Comparison of ENCODE assay signal across 28 mouse cellular contexts in the genomic region with DNA sequence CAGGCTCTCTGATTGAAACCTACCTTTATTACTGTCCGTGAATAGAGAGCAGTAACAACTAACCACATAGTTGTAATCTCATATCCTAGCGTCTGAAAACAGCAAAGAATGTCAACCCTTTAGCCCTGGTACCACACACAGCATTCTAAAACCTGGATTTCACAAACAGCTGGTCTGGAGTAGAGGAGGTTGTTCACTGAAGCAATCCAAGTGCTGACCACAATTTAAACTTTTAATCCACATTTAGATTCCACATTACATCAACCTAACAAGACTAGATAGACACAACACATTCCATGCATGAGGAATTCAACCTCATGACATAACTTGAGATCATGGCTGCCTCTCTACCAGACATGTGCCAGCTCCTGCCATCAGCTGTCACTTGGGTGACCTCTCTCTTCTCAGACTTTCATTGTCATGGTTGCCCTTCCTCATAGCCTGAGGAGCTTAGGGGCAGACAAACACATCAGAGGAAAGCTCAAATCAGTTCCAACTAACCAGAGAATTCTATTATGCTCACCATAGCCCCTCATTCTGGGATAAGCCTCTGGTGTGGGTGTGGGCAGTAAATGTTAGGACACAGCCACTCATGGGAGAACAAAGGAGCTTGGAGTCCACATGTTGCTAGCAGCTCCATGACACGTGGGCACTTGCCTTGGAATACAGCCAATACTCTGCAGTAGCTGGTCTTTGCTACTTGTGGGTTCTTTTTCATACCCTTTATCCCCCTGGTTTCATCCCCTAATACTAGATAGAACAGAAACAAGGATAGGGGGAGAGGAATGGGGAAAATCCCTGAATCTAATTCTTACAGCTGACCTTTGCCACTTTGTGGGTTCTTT. TPM values are rescaled to one million over a fixed set of nuclear protein-coding genes. Genes with fewer than 3 reads are reported as not detected.
A peak's percentile ranks its signal among the peaks of the same experiment; 100 is the strongest.
DNase-seq lines count a peak whose midpoint lies in the region; ATAC-seq and TF ChIP-seq lines count a peak whose summit lies in the region.
"Had no signal": no experiment of that assay in that cellular context is flagged by ENCODE, and none has a peak within 500 bp of the region (broad histone marks: within the 10 kb centered on the region; RNA-seq: fewer than 3 reads in every experiment).

No protein-coding gene starts in this region.

- no peaks in the 10 kb centered on the region for H3K79me3 ChIP-seq in C2C12 (ENCODE audit: low read depth)

- no peak for ATAC-seq in hindbrain, postnatal 0 days
- ATAC-seq in hindbrain, embryonic 13.5 days (ENCODE audit: low FRiP score): no peak
- ATAC-seq: forebrain, embryonic 13.5 days; forebrain, embryonic 16.5 days; hindbrain, embryonic 16.5 days; inflammation-experienced regulatory T-cells, adult 6 months; intestine, embryonic 16.5 days had no signal

- H3K9ac ChIP-seq in hindbrain, postnatal 0 days (replicated peaks; ENCODE audit: low read length): no peak overlapping the region
- H3K9ac ChIP-seq in hindbrain, embryonic 13.5 days: no peak overlapping the region
- H3K9ac ChIP-seq: embryonic facial prominence, embryonic 13.5 days; forebrain, embryonic 13.5 days; hindbrain, embryonic 12.5 days had no signal

- H3K4me1 ChIP-seq in hindbrain, postnatal 0 days (ENCODE audit: insufficient read depth, low read length): no peaks in the 10 kb centered on the region
- peaks cover 44% of the 10 kb centered on the region for H3K4me1 ChIP-seq in hindbrain, embryonic 13.5 days (replicated peaks)

- no peak for TF ChIP-seq POLR2A in brain, embryonic 14.5 days (IDR thresholded peaks at IDR 0.05; ENCODE audit: borderline replicate concordance, extremely low read depth, insufficient read depth, insufficient read length, poor library complexity, severe bottlenecking)
- TF ChIP-seq POLR2A in myocyte (IDR thresholded peaks at IDR 0.05; ENCODE audit: insufficient read length, low read depth): no peak

- no peak overlapping the region for H3K27ac ChIP-seq in hindbrain, postnatal 0 days
- no peak overlapping the region for H3K27ac ChIP-seq in hindbrain, embryonic 13.5 days
- no peak overlapping the region for H3K27ac ChIP-seq in gastrocnemius, adult 2 months
- H3K27ac ChIP-seq: embryonic facial prominence, embryonic 13.5 days; forebrain, embryonic 10.5 days; forebrain, embryonic 13.5 days; heart, adult 2 months; hindbrain, embryonic 12.5 days had no signal

- TF ChIP-seq CTCF in hindbrain, postnatal 0 days (IDR thresholded peaks at IDR 0.05; ENCODE audit: low read depth): no peak
- no peak for TF ChIP-seq CTCF in C2C12 (IDR thresholded peaks at IDR 0.05; ENCODE audit: control insufficient read depth, insufficient read depth, insufficient read length)
- TF ChIP-seq CTCF in brain, embryonic 14.5 days (IDR thresholded peaks at IDR 0.05; ENCODE audit: borderline replicate concordance, extremely low read depth, insufficient read depth, insufficient read length): no peak
- no peak for TF ChIP-seq CTCF in gastrocnemius, adult 2 months (IDR thresholded peaks at IDR 0.05)

- WGBS in hindbrain, postnatal 0 days: 65% methylated on average over 3 of the region's 3 CpGs
- WGBS in hindbrain, embryonic 13.5 days: 73% methylated on average over 3 of the region's 3 CpGs

- DNase-seq in hindbrain, postnatal 0 days (ENCODE audit: low spot score): peak; percentile 41
- DNase-seq in brain, embryonic 14.5 days (ENCODE audit: low read depth): peak; percentile 63
- no peak for DNase-seq in gastrocnemius, adult 2 months
- no peak for DNase-seq in heart, adult 9 months (ENCODE audit: low spot score in 2 of 2)
- DNase-seq: adrenal gland, adult 2 months; adrenal gland, postnatal 14 days; cerebellum, adult 18-20 months; cerebellum, adult 9-10 months; cerebellum, postnatal 14 days; gastrocnemius, postnatal 10 days; gastrocnemius, postnatal 36 days; heart, adult 2 months; kidney, adult 18-20 months had no signal

- H3K9me3 ChIP-seq in hindbrain, postnatal 0 days (ENCODE audit: low read length): no peaks in the 10 kb centered on the region
- H3K9me3 ChIP-seq in hindbrain, embryonic 13.5 days: no peaks in the 10 kb centered on the region
- H3K9me3 ChIP-seq: embryonic facial prominence, embryonic 13.5 days; forebrain, embryonic 10.5 days; forebrain, embryonic 13.5 days; hindbrain, embryonic 12.5 days had no signal

- H3K4me2 ChIP-seq in hindbrain, postnatal 0 days (ENCODE audit: low read depth, low read length): no peak overlapping the region
- no peak overlapping the region for H3K4me2 ChIP-seq in hindbrain, embryonic 13.5 days
- peak overlapping the region; percentile 37 for H3K4me2 ChIP-seq in myocyte (ENCODE audit: low read depth)
- H3K4me2 ChIP-seq: embryonic facial prominence, embryonic 13.5 days; forebrain, embryonic 13.5 days; heart, embryonic 11.5 days; hindbrain, embryonic 12.5 days had no signal

- H3K79me2 ChIP-seq in C2C12 (ENCODE audit: control insufficient read depth, insufficient read depth): no peaks in the 10 kb centered on the region
- H3K79me2 ChIP-seq in myocyte (ENCODE audit: control insufficient read depth, insufficient read depth): no peaks in the 10 kb centered on the region

- H3ac ChIP-seq in C2C12 (ENCODE audit: control insufficient read depth, insufficient read length, low read depth) (no peak overlapping the region), myocyte (ENCODE audit: control insufficient read depth, insufficient read length) (no peak overlapping the region)

- no peaks in the 10 kb centered on the region for H3K27me3 ChIP-seq in hindbrain, postnatal 0 days (ENCODE audit: insufficient read depth, low read length)
- H3K27me3 ChIP-seq in hindbrain, embryonic 13.5 days: no peaks in the 10 kb centered on the region
- H3K27me3 ChIP-seq in C2C12 (ENCODE audit: control insufficient read depth, insufficient read depth, insufficient read length) (no peaks in the 10 kb centered on the region), myocyte (ENCODE audit: control insufficient read depth, insufficient read depth, insufficient read length) (no peaks in the 10 kb centered on the region)
- H3K27me3 ChIP-seq: embryonic facial prominence, embryonic 13.5 days; forebrain, embryonic 13.5 days; hindbrain, embryonic 12.5 days had no signal

- H3K4me3 ChIP-seq in hindbrain, postnatal 0 days (ENCODE audit: low read length): no peak overlapping the region
- no peak overlapping the region for H3K4me3 ChIP-seq in hindbrain, embryonic 13.5 days
- H3K4me3 ChIP-seq in C2C12 (ENCODE audit: insufficient read depth, poor library complexity, severe bottlenecking): no peak overlapping the region
- no peak overlapping the region for H3K4me3 ChIP-seq in myocyte
- H3K4me3 ChIP-seq in gastrocnemius, adult 2 months: no peak overlapping the region
- H3K4me3 ChIP-seq: embryonic facial prominence, embryonic 13.5 days; forebrain, embryonic 10.5 days; forebrain, embryonic 13.5 days; heart, adult 2 months; hindbrain, embryonic 12.5 days had no signal

- intact Hi-C loops in gastrocnemius, adult 2 months (cut with DNase I): no loop called here

- no peaks in the 10 kb centered on the region for H3K36me3 ChIP-seq in hindbrain, postnatal 0 days (ENCODE audit: insufficient read depth, low read length)
- no peaks in the 10 kb centered on the region for H3K36me3 ChIP-seq in hindbrain, embryonic 13.5 days
- H3K36me3 ChIP-seq in C2C12 (ENCODE audit: control insufficient read depth, insufficient read depth) (no peaks in the 10 kb centered on the region), myocyte (ENCODE audit: control insufficient read depth, insufficient read depth) (no peaks in the 10 kb centered on the region)
- H3K36me3 ChIP-seq: embryonic facial prominence, embryonic 13.5 days; forebrain, embryonic 10.5 days; hindbrain, embryonic 12.5 days had no signal

TF ChIP-seq in C2C12, 6 proteins besides CTCF, POLR2A, EP300 and RAD21:
- TF ChIP-seq CEBPB (IDR thresholded peaks at IDR 0.05; ENCODE audit: low read depth) (no peak), MYOD1 (IDR thresholded peaks at IDR 0.05; ENCODE audit: control insufficient read depth, insufficient read length, low read depth) (peak; percentile 20)

TF ChIP-seq in myocyte, 11 proteins besides CTCF, POLR2A, EP300 and RAD21:
- TF ChIP-seq POLR2AphosphoS2 (IDR thresholded peaks at IDR 0.05; ENCODE audit: insufficient read length, low read depth) (no peak), TCF3 (IDR thresholded peaks at IDR 0.05; ENCODE audit: insufficient read length, low read depth) (peak; percentile 6), REST (IDR thresholded peaks at IDR 0.05; ENCODE audit: insufficient read depth, insufficient read length) (no peak), MYOD1 (IDR thresholded peaks at IDR 0.05; ENCODE audit: control insufficient read depth in 1 of 3, insufficient read length in 2 of 3, low read depth in 2 of 3) (peak; percentile 30 to 86 (median 86)), MYOG (IDR thresholded peaks at IDR 0.05; ENCODE audit: control insufficient read depth in 1 of 3, insufficient read depth in 1 of 3, insufficient read length in 2 of 3, low read depth in 2 of 3) (peak in 2 of 3 experiments; percentile 70 to 81), CEBPB (IDR thresholded peaks at IDR 0.05; ENCODE audit: insufficient read depth, poor library complexity, severe bottlenecking) (peak; percentile 54; the same call in 1 of the 2 replicates), E2F4 (IDR thresholded peaks at IDR 0.05; ENCODE audit: insufficient read depth) (no peak), USF1 (IDR thresholded peaks at IDR 0.05; ENCODE audit: low read depth) (peak; percentile 52), MAX (IDR thresholded peaks at IDR 0.05; ENCODE audit: low read depth) (no peak), TCF12 (IDR thresholded peaks at IDR 0.05; ENCODE audit: insufficient read depth, poor library complexity, severe bottlenecking) (no peak), SRF (IDR thresholded peaks at IDR 0.05; ENCODE audit: control insufficient read depth, insufficient read length, low read depth) (no peak)

RNA-seq across cellular contexts. Expression of gene Sobp, which starts 58.0 kb away (rescaled TPM):
- total RNA-seq in hindbrain, postnatal 0 days (2014; rRNA removed): 21.4 and 26.1 TPM in 2 replicates
- 11.9 and 13.8 TPM in 2 replicates for polyA plus RNA-seq in hindbrain, postnatal 0 days (2015; fragmentation: Nextera tagmentation; extraction: Ambion mirVana)
- polyA plus RNA-seq in hindbrain, embryonic 13.5 days (2015; fragmentation: Nextera tagmentation; extraction: Ambion mirVana): 12.2 and 13.2 TPM in 2 replicates
- polyA plus RNA-seq in C2C12 (2012; fragmentation: generic; extraction: Trizol) (1.2 TPM), myocyte (2012; fragmentation: generic; extraction: Trizol) (3.2 TPM)
- polyA plus RNA-seq in brain, embryonic 14.5 days (2012; rRNA removed): 15.0 and 30.6 TPM in 2 replicates
- 10 to 100 TPM; 29.2 to 34.5 TPM for total RNA-seq in gastrocnemius, adult 2 months (2021)
- total RNA-seq: granulocyte monocyte progenitor cell, adult 5-6 weeks; hematopoietic stem cell, adult 5-6 weeks had no signal
- polyA plus RNA-seq: inflammation-experienced regulatory T-cells, adult 6 months had no signal

RNA-seq across cellular contexts. Expression of gene 9030612E09Rik, which starts 58.2 kb away (rescaled TPM):
- total RNA-seq in hindbrain, postnatal 0 days (2014; rRNA removed): 0.58 and 0.73 TPM in 2 replicates
- 1.7 and 1.9 TPM in 2 replicates for polyA plus RNA-seq in hindbrain, postnatal 0 days (2015; fragmentation: Nextera tagmentation; extraction: Ambion mirVana)
- polyA plus RNA-seq in hindbrain, embryonic 13.5 days (2015; fragmentation: Nextera tagmentation; extraction: Ambion mirVana): 2.7 and 2.8 TPM in 2 replicates
- polyA plus RNA-seq in C2C12 (2012; fragmentation: generic; extraction: Trizol): 0.22 TPM
- polyA plus RNA-seq in brain, embryonic 14.5 days (2012; rRNA removed): 3.3 and 4.3 TPM in 2 replicates
- 0.35 TPM for polyA plus RNA-seq in myocyte (2012; fragmentation: generic; extraction: Trizol)
- 1 to 10 TPM; 1.7 to 2.6 TPM for total RNA-seq in gastrocnemius, adult 2 months (2021)
- total RNA-seq: adrenal gland, postnatal 14 days; ES-E14; granulocyte monocyte progenitor cell, adult 5-6 weeks; hematopoietic stem cell, adult 5-6 weeks had no signal
- polyA plus RNA-seq: inflammation-experienced regulatory T-cells, adult 6 months had no signal

Comparison
In these comparisons a context has a peak if more than half of its experiments do, and no peak if none do; other contexts are left out.
1. DNase-seq: peak in hindbrain, postnatal 0 days (single experiment) and brain, embryonic 14.5 days (single experiment); none in gastrocnemius, adult 2 months (single experiment) and heart, adult 9 months (0 of 2).